Mouse (Mus musculus) intestine, embryonic 16.5 days (tissue): ENCODE data around the gene Dpf3. TPM values are rescaled to one million over a fixed set of nuclear protein-coding genes. Genes with fewer than 3 reads are reported as not detected.

Experiments used
- ATAC-seq: fragments of 200-750 bp; cut with Nextera tagmentation; 2 replicates; pipeline ENCODE4 v1.8.0; 2017; ENCODE audit warnings: moderate TSS enrichment, moderate library complexity
- H3K27ac ChIP-seq: fragments of 300-500 bp; sonication (generic); 2 replicates; pipeline ENCODE4 v1.5.1; 2014; ENCODE audit warnings: mild to moderate bottlenecking, low read length
- H3K27me3 ChIP-seq: fragments of 300-500 bp; sonication (generic); replicated peaks from 2 replicates; pipeline ENCODE4 v1.6.1; 2014; ENCODE audit warnings: low read length, control low read depth, mixed read lengths; ENCODE audit not compliant: control insufficient read depth, insufficient read depth
- H3K36me3 ChIP-seq: fragments of 300-500 bp; sonication (generic); 2 replicates; pipeline ENCODE4 v1.6.1; 2014; ENCODE audit warnings: low read length, control low read depth; ENCODE audit not compliant: control insufficient read depth, insufficient read depth
- H3K4me1 ChIP-seq: fragments of 300-500 bp; sonication (generic); 2 replicates; pipeline ENCODE4 v1.6.1; 2014; ENCODE audit warnings: low read length, control low read depth, mixed read lengths; ENCODE audit not compliant: control insufficient read depth, insufficient read depth
- H3K4me2 ChIP-seq: fragments of 300-500 bp; sonication (generic); 2 replicates; pipeline ENCODE4 v1.6.1; 2014; ENCODE audit warnings: low read depth, low read length, control low read depth
- H3K4me3 ChIP-seq: fragments of 300-500 bp; sonication (generic); 2 replicates; pipeline ENCODE4 v1.5.1; 2014; ENCODE audit warnings: mild to moderate bottlenecking, low read length
- H3K9ac ChIP-seq: fragments of 300-500 bp; sonication (generic); 2 replicates; pipeline ENCODE4 v1.6.1; 2014; ENCODE audit warnings: low read depth, low read length
- H3K9me3 ChIP-seq: fragments of 300-500 bp; sonication (generic); 2 replicates; pipeline ENCODE4 v1.6.1; 2016; ENCODE audit warnings: low read length, control low read depth; ENCODE audit not compliant: control insufficient read depth
- WGBS: fragments of 180-500 bp; shearing (Covaris S2); extraction: QIAGEN DNeasy Blood & Tissue Kit; methylation state at CpG from one replicate; pipeline ENCODE4 v1.1.7; 2014; 5-methylcytosine and 5-hydroxymethylcytosine counted together
- polyA plus RNA-seq: library from polyadenylated mRNA; unstranded; fragments of >200 nt; fragmentation: Nextera tagmentation; extraction: Ambion mirVana; gene quantifications from 2 replicates; pipeline ENCODE4 v1.2.1, GENCODE M21; 2015

Gene Dpf3
- polyA plus RNA-seq, 1 experiment from 2014 or later: 7.4 TPM

GRCm38 (mm10) chr12:83308627-83309026 is 178.9 kb downstream of the Dpf3 start:
- Histone ChIP-seq H3K9me3 (no peaks in the 10 kb centered on the region), H3K9ac (no peak overlapping the region), H3K4me3 (no peak overlapping the region), H3K27ac (no peak overlapping the region), H3K4me2 (no peak overlapping the region), H3K27me3 (no peaks in the 10 kb centered on the region), H3K4me1 (no peaks in the 10 kb centered on the region), H3K36me3 (no peaks in the 10 kb centered on the region)
- WGBS: 64% methylated on average over 4 of the region's 4 CpGs
- ATAC-seq: no peak

GRCm38 (mm10) chr12:83303221-83303620 is 184.3 kb downstream of the Dpf3 start:
- H3K27ac ChIP-seq: no peak overlapping the region
- no peak overlapping the region for H3K4me3 ChIP-seq
- no peaks in the 10 kb centered on the region for H3K36me3 ChIP-seq
- H3K4me2 ChIP-seq: no peak overlapping the region
- no peaks in the 10 kb centered on the region for H3K9me3 ChIP-seq
- WGBS: 62% methylated on average over 6 of the region's 6 CpGs
- H3K9ac ChIP-seq: 0 out of 2 replicates have a peak overlapping the region, but pooled peaks have one; percentile 25
- no peaks in the 10 kb centered on the region for H3K27me3 ChIP-seq
- no peak for ATAC-seq
- H3K4me1 ChIP-seq: peaks cover 3% of the 10 kb centered on the region; the same call in 1 of the 2 replicates

GRCm38 (mm10) chr12:83302320-83303153 is 185.0 kb downstream of the Dpf3 start:
- no peak overlapping the region for H3K4me2 ChIP-seq
- H3K9ac ChIP-seq: 0 out of 2 replicates have a peak overlapping the region, but pooled peaks have one; percentile 25
- H3K27me3 ChIP-seq: no peaks in the 10 kb centered on the region
- WGBS: 51% methylated on average over 18 of the region's 18 CpGs
- no peaks in the 10 kb centered on the region for H3K9me3 ChIP-seq
- no peak for ATAC-seq
- no peak overlapping the region for H3K4me3 ChIP-seq
- H3K36me3 ChIP-seq: no peaks in the 10 kb centered on the region
- no peak overlapping the region for H3K27ac ChIP-seq
- peaks cover 3% of the 10 kb centered on the region; the same call in 1 of the 2 replicates for H3K4me1 ChIP-seq

GRCm38 (mm10) chr12:83301616-83302319 is 185.7 kb downstream of the Dpf3 start:
- H3K9ac ChIP-seq: no peak overlapping the region

GRCm38 (mm10) chr12:83298358-83298757 is 189.2 kb downstream of the Dpf3 start:
- Histone ChIP-seq H3K27me3 (no peaks in the 10 kb centered on the region), H3K9me3 (no peaks in the 10 kb centered on the region), H3K36me3 (no peaks in the 10 kb centered on the region), H3K4me1 (peaks cover 3% of the 10 kb centered on the region; the same call in 1 of the 2 replicates), H3K4me2 (no peak overlapping the region), H3K4me3 (no peak overlapping the region), H3K27ac (no peak overlapping the region), H3K9ac (no peak overlapping the region)
- 79% methylated on average over 5 of the region's 5 CpGs for WGBS
- ATAC-seq: no peak

More at GRCm38 (mm10) chr12:83301616-83302319, 185.7 kb downstream of the Dpf3 start:
- Histone ChIP-seq H3K36me3 (no peaks in the 10 kb centered on the region), H3K4me2 (no peak overlapping the region), H3K27me3 (no peaks in the 10 kb centered on the region), H3K4me3 (no peak overlapping the region), H3K9me3 (no peaks in the 10 kb centered on the region), H3K4me1 (peaks cover 3% of the 10 kb centered on the region; the same call in 1 of the 2 replicates), H3K27ac (no peak overlapping the region)
- ATAC-seq: no peak
- WGBS: 69% methylated on average over 18 of the region's 18 CpGs

- 71% methylated on average over 8 of the region's 8 CpGs for WGBS
- Histone ChIP-seq H3K4me2 (no peak overlapping the region), H3K4me1 (no peaks in the 10 kb centered on the region), H3K27ac (no peak overlapping the region), H3K36me3 (no peaks in the 10 kb centered on the region), H3K27me3 (no peaks in the 10 kb centered on the region), H3K4me3 (no peak overlapping the region), H3K9ac (no peak overlapping the region), H3K9me3 (no peaks in the 10 kb centered on the region)
- no peak for ATAC-seq
These were observed 192.5 kb downstream of the Dpf3 start for GRCm38 (mm10) chr12:83295031-83295430.

- WGBS: 69% methylated on average over 5 of the region's 5 CpGs
- Histone ChIP-seq H3K27ac (no peak overlapping the region), H3K4me3 (no peak overlapping the region), H3K9ac (no peak overlapping the region), H3K36me3 (no peaks in the 10 kb centered on the region), H3K27me3 (no peaks in the 10 kb centered on the region), H3K4me2 (no peak overlapping the region), H3K9me3 (no peaks in the 10 kb centered on the region), H3K4me1 (peaks cover under 1% of the 10 kb centered on the region; the same call in 1 of the 2 replicates)
- ATAC-seq: no peak
These were observed 195.6 kb downstream of the Dpf3 start for GRCm38 (mm10) chr12:83291915-83292314.

- Histone ChIP-seq H3K36me3 (no peaks in the 10 kb centered on the region), H3K4me3 (no peak overlapping the region), H3K9ac (no peak overlapping the region), H3K27me3 (no peaks in the 10 kb centered on the region), H3K4me1 (peaks cover 4% of the 10 kb centered on the region; the same call in 1 of the 2 replicates), H3K4me2 (no peak overlapping the region), H3K27ac (no peak overlapping the region), H3K9me3 (no peaks in the 10 kb centered on the region)
- ATAC-seq: peak; percentile 50
- 70% methylated on average over 17 of the region's 17 CpGs for WGBS
These were observed 200.7 kb downstream of the Dpf3 start for GRCm38 (mm10) chr12:83286496-83287492.
